Mouse (Mus musculus) thymus, adult 2 months (tissue): Measurements from ENCODE around the gene Hydin. TPM values are rescaled to one million over a fixed set of nuclear protein-coding genes. Genes with fewer than 3 reads are reported as not detected.

Experiments
- DNase-seq: peaks from one replicate; pipeline ENCODE4 v3.0.0; 2021
- H3K27ac ChIP-seq: fragments of 200-500 bp; 2 replicates; pipeline ENCODE4 v1.5.1; 2012; ENCODE audit warnings: low read length, control low read depth; ENCODE audit not compliant: control insufficient read depth, insufficient read depth
- H3K27me3 ChIP-seq: fragments of 200-500 bp; 2 replicates; pipeline ENCODE4 v1.6.1; 2012; ENCODE audit warnings: mild to moderate bottlenecking, low read length, moderate library complexity, mixed read lengths; ENCODE audit not compliant: control insufficient read depth, insufficient read depth
- H3K36me3 ChIP-seq: fragments of 200-500 bp; 2 replicates; pipeline ENCODE4 v1.6.1; 2012; ENCODE audit warnings: mild to moderate bottlenecking, low read length, moderate library complexity; ENCODE audit not compliant: control insufficient read depth, insufficient read depth
- H3K4me1 ChIP-seq: fragments of 200-500 bp; replicated peaks from 2 replicates; pipeline ENCODE4 v1.6.1; 2012; ENCODE audit warnings: low read length; ENCODE audit not compliant: control insufficient read depth, insufficient read depth
- H3K4me3 ChIP-seq: fragments of 200-500 bp; 2 replicates; pipeline ENCODE4 v1.5.1; 2012; ENCODE audit warnings: mild to moderate bottlenecking, low read length, control low read depth, moderate library complexity; ENCODE audit not compliant: control insufficient read depth, insufficient read depth
- CTCF ChIP-seq: fragments of 200-500 bp; IDR thresholded peaks from 2 replicates; pipeline ENCODE4 v1.5.1; 2012; ENCODE audit warnings: mild to moderate bottlenecking, control low read depth, low read length, moderate library complexity, borderline replicate concordance; ENCODE audit not compliant: control insufficient read depth, poor library complexity, insufficient read depth; ENCODE audit errors: extremely low read depth
- POLR2A ChIP-seq: fragments of 200-500 bp; IDR thresholded peaks from 2 replicates; pipeline ENCODE4 v1.6.1; 2012; ENCODE audit warnings: mild to moderate bottlenecking, low read length, control low read depth, moderate library complexity; ENCODE audit not compliant: control insufficient read depth, poor library complexity, insufficient read depth; ENCODE audit errors: extremely low read depth
- WGBS: fragments of 180-500 bp; shearing (Covaris S2); methylation state at CpG from one replicate; pipeline ENCODE4 v1.1.7; 2018; 5-methylcytosine and 5-hydroxymethylcytosine counted together
- polyA plus RNA-seq: library from polyadenylated mRNA; depleted of rRNA; stranded (reverse); fragments of >200 nt; gene quantifications from 2 replicates; pipeline ENCODE4 v1.2.3, GENCODE M21; 2012

Gene Hydin
- polyA plus RNA-seq, 1 experiment: 0.19 TPM

- H3K27me3 ChIP-seq: no peaks in the 10 kb centered on the region
- peaks cover 9% of the 10 kb centered on the region for H3K4me1 ChIP-seq
- no peaks in the 10 kb centered on the region for H3K36me3 ChIP-seq
- TF ChIP-seq CTCF (peak; percentile 56; the same call in 1 of the 2 replicates), POLR2A (peak; percentile 67)
- H3K27ac ChIP-seq: no peak within 1 kb of the TSS
- under 1% methylated on average over 67 of the region's 67 CpGs for WGBS
- peak; percentile 99 for DNase-seq
- peak within 1 kb of the TSS; percentile 72 for H3K4me3 ChIP-seq
Measured at GRCm38 (mm10) chr8:110618391-110619207, 351.8 kb downstream of the Hydin start, which contains the start of gene Vac14. Vac14 (plus strand) TSS chr8:110618585.

GRCm38 (mm10) chr8:110619208-110619574 is 352.4 kb downstream of the Hydin start:
- Histone ChIP-seq H3K27me3 (no peaks in the 10 kb centered on the region), H3K27ac (no peak overlapping the region), H3K4me1 (peaks cover 9% of the 10 kb centered on the region), H3K36me3 (no peaks in the 10 kb centered on the region), H3K4me3 (peak overlapping the region; percentile 72)
- TF ChIP-seq POLR2A: no peak
- DNase-seq: no peak
- WGBS: 22% methylated on average over 8 of the region's 8 CpGs

DNA sequence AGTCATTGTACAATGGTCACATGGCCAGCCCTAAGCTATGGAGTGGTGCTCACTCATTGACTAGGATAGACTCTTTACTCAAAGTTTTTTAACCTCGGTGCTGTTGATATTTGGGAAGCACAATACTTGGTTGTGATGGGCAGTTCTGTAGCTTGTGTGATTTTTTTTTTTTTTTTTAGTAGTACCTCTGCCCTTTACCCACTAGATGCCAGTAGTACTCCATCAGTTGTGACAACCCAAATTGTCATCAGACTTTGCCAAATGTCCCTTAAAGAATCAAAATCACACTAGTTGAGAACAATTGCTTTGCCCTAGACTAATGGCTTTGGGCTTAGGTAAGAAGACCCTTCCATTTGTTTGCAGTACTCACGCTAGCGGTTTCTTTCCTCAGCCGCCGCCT is 353.1 kb downstream of the Hydin start:
- 84% methylated on average over 5 of the region's 5 CpGs for WGBS
- Histone ChIP-seq H3K36me3 (no peaks in the 10 kb centered on the region), H3K27ac (no peak overlapping the region), H3K4me3 (no peak overlapping the region), H3K4me1 (peaks cover 9% of the 10 kb centered on the region), H3K27me3 (no peaks in the 10 kb centered on the region)
- TF ChIP-seq POLR2A: no peak
- TF ChIP-seq CTCF: no peak
- DNase-seq: no peak

DNA sequence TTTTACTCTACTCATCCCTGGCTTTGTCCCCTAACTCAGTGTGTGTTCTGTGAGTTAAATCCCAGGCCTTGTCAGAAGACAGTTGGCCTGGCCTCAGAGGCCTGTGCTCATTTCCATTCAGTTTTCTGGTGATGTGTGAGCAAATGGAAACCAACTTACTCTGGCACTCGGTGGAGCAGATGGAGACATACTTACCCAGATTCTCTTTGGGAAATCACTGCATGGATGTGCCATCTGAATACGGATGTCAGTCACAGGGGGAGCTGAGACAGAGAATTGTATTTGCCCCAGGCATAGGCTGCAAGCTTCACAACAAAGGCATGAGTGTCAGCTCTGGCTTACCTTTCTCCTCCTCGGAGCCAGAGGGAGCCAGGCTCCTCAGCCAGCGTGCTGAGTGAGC is 359.7 kb downstream of the Hydin start:
- Histone ChIP-seq H3K4me3 (no peak overlapping the region), H3K27ac (no peak overlapping the region), H3K4me1 (no peaks in the 10 kb centered on the region), H3K36me3 (no peaks in the 10 kb centered on the region), H3K27me3 (no peaks in the 10 kb centered on the region)
- DNase-seq: no peak
- 91% methylated on average over 4 of the region's 4 CpGs for WGBS
- TF ChIP-seq POLR2A (no peak), CTCF (no peak)

DNA sequence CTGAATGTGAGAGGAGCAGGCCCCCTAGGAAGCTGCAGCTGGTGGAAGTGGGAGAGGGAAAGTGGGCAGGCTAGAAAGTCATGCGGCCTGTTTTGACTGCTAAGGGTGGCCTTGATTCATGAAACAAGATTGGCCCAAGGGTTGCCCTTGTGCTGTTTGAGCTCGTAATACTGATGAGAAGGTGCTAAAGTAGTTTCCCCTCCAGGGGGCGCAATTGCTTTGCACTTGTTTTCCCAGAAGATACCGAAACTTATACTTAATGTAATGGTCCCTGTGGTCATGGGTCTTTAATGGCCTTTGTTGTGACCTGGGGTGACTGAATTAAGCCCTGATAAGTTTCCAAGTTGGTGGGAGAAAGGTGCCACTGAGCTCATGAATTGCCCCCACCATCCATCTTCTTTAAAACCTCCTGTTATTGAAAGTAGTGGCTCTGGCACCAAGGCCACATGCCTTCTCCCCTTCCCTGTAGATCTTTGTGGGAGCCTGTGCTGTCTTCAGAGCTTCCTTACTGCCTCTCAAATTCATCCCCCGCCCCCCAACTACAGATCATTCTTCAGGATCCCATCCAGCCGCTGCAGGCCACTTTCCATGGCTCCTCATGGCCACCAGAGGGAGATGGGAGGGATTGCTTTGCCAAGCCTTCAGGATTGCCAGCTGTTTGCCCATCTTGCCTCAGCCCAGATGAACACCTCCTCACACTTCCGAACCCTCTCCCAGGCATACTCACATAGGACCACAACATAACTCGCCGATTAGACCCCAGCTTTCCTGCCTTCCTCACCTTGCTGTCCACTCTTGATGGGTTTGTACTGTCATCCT is 362.7 kb downstream of the Hydin start:
- peak; percentile 42 for DNase-seq
- WGBS: 89% methylated on average over 9 of the region's 9 CpGs
- H3K4me1 ChIP-seq: no peaks in the 10 kb centered on the region
- H3K4me3 ChIP-seq: no peak overlapping the region
- H3K27me3 ChIP-seq: no peaks in the 10 kb centered on the region
- no peak for TF ChIP-seq POLR2A
- TF ChIP-seq CTCF: peak; percentile 52; the same call in 1 of the 2 replicates
- H3K36me3 ChIP-seq: peaks cover 8% of the 10 kb centered on the region
- no peak overlapping the region for H3K27ac ChIP-seq

DNA sequence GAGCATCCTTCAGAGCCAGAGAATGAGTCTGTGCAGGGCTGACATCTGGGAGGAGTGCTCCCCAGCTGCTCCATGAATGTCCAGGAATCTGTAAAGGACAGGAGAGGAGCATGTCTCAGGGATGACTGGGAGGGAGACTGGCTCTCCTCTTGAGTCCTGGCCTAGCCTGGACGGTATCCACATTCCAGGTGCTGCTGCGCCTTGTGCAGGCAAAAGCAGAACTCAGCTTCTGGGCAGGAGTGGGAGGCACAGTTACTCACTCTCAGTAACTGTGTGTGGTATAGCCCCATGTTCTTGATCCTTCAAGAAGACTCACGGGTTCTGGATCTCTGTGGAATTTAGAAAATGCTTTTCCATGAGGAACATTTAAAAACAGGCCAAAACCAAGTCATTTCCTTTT is 363.3 kb downstream of the Hydin start:
- H3K27me3 ChIP-seq: no peaks in the 10 kb centered on the region
- H3K4me3 ChIP-seq: no peak overlapping the region
- H3K27ac ChIP-seq: no peak overlapping the region
- peaks cover 14% of the 10 kb centered on the region for H3K36me3 ChIP-seq
- no peak for DNase-seq
- 96% methylated on average over 3 of the region's 3 CpGs for WGBS
- H3K4me1 ChIP-seq: no peaks in the 10 kb centered on the region
- TF ChIP-seq CTCF (no peak), POLR2A (no peak)
